Mouse (Mus musculus) limb, embryonic 10.5 days (tissue): Measurements from ENCODE around the gene Carnmt1. TPM values are rescaled to one million over a fixed set of nuclear protein-coding genes. Genes with fewer than 3 reads are reported as not detected.

Experiments
- DNase-seq: peaks from one replicate; pipeline ENCODE4 v3.0.0-alpha.2; 2017; ENCODE audit warnings: low spot score
- H3K27ac ChIP-seq: fragments of 300-500 bp; sonication (generic); 2 replicates; pipeline ENCODE4 v1.5.1; 2016; ENCODE audit warnings: mild to moderate bottlenecking
- H3K27me3 ChIP-seq: fragments of 300-500 bp; sonication (generic); 2 replicates; pipeline ENCODE4 v1.6.1; 2016; ENCODE audit warnings: low read depth, mild to moderate bottlenecking; ENCODE audit not compliant: poor library complexity, severe bottlenecking
- H3K36me3 ChIP-seq: fragments of 300-500 bp; sonication (generic); 2 replicates; pipeline ENCODE4 v1.6.1; 2016; ENCODE audit warnings: mild to moderate bottlenecking, moderate library complexity
- H3K4me1 ChIP-seq: fragments of 300-500 bp; sonication (generic); 2 replicates; pipeline ENCODE4 v1.6.1; 2016
- H3K4me3 ChIP-seq: fragments of 300-500 bp; sonication (generic); 2 replicates; pipeline ENCODE4 v1.5.1; 2016; ENCODE audit warnings: mild to moderate bottlenecking, moderate library complexity
- H3K9me3 ChIP-seq: fragments of 300-500 bp; sonication (generic); replicated peaks from 2 replicates; pipeline ENCODE4 v1.6.1; 2016; ENCODE audit warnings: mild to moderate bottlenecking
- WGBS: fragments of 180-500 bp; shearing (Covaris S2); methylation state at CpG from one replicate; pipeline ENCODE4 v1.1.7; 2016; 5-methylcytosine and 5-hydroxymethylcytosine counted together
- polyA plus RNA-seq: library from polyadenylated mRNA; unstranded; fragments of >200 nt; fragmentation: Nextera tagmentation; extraction: Ambion mirVana; gene quantifications from 2 replicates; pipeline ENCODE4 v1.2.1, GENCODE M21; 2016

Gene Carnmt1
- polyA plus RNA-seq, 1 experiment from 2014 or later = 30.4 TPM

DNA sequence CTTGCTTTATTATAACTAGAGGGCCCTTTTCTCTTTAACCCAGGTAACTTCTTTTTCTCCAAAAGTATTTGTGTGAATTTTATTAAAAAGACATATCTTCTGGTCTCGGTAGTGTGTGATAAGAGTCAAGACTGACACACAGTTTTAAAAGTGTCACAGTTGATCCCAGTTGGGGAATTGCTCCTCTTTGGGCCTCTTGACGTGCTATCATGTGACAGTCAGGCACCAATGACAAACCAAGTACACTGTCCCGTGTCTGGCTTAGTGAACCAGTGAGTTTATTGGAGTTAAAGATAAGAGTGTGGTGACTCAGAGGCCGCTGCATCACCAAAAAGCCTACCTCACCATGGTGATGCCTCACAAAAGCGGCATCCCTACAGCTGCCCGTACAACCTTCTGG, 26.5 kb upstream of the Carnmt1 start:
- DNase-seq = no peak
- H3K27ac ChIP-seq = no peak overlapping the region
- no peaks in the 10 kb centered on the region for H3K36me3 ChIP-seq
- WGBS = 82% methylated on average over 6 of the region's 6 CpGs
- no peaks in the 10 kb centered on the region for H3K27me3 ChIP-seq
- H3K4me1 ChIP-seq = no peaks in the 10 kb centered on the region
- no peak overlapping the region for H3K4me3 ChIP-seq
- H3K9me3 ChIP-seq = no peaks in the 10 kb centered on the region

DNA sequence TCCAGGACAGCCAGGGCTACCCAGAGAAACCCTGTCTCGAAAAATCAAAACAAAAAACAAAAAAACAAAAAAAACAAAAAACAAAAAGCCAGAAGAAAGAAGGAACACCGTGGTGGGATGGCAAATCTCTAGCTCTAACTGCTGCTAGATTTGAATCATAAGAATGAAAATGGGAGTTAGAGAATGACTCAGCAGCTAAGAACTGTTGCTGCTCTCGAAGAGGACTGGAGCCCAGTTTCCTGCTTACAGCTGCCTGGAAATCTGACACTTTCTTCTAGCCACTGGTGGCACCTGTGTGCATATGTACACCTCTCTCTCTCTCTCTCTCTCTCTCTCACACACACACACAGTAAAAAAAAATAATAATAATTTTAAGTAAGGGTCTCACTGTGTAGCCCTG, 24.2 kb upstream of the Carnmt1 start:
- Histone ChIP-seq H3K4me3 (no peak overlapping the region), H3K4me1 (no peaks in the 10 kb centered on the region), H3K36me3 (no peaks in the 10 kb centered on the region), H3K9me3 (no peaks in the 10 kb centered on the region), H3K27me3 (no peaks in the 10 kb centered on the region), H3K27ac (no peak overlapping the region)
- 65% methylated on average over 3 of the region's 3 CpGs for WGBS
- DNase-seq = no peak

DNA sequence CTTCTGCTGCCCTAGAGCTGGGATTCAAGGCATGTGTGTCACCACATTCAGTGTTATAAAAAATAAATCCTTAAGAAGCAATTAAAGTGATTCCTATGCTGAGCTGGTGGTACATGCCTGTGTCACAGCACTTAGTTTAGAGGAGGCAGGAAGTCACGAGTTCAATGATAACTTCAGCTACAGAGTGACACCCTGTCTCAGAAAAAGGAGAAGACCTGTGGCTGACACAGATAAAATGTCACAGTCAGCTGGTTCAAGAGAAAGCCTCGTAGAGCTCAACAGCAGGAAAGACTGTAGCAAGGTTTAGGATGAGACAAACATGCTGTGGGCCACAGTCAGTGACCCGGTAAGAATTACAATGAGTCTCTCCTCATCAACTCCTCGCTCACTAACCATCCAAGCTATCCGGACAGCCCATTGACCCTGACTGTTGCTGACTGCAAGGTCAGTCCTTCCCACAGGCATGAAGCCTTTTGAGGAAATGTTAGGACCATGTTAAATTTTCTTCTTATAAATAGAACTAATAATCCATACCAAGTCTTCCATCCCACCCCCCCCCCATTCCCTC, 23.6 kb upstream of the Carnmt1 start:
- WGBS = 73% methylated on average over 5 of the region's 5 CpGs
- H3K36me3 ChIP-seq = no peaks in the 10 kb centered on the region
- DNase-seq = no peak
- H3K4me3 ChIP-seq = no peak overlapping the region
- H3K4me1 ChIP-seq = no peaks in the 10 kb centered on the region
- H3K27me3 ChIP-seq = no peaks in the 10 kb centered on the region
- H3K27ac ChIP-seq = no peak overlapping the region
- H3K9me3 ChIP-seq = no peaks in the 10 kb centered on the region

DNA sequence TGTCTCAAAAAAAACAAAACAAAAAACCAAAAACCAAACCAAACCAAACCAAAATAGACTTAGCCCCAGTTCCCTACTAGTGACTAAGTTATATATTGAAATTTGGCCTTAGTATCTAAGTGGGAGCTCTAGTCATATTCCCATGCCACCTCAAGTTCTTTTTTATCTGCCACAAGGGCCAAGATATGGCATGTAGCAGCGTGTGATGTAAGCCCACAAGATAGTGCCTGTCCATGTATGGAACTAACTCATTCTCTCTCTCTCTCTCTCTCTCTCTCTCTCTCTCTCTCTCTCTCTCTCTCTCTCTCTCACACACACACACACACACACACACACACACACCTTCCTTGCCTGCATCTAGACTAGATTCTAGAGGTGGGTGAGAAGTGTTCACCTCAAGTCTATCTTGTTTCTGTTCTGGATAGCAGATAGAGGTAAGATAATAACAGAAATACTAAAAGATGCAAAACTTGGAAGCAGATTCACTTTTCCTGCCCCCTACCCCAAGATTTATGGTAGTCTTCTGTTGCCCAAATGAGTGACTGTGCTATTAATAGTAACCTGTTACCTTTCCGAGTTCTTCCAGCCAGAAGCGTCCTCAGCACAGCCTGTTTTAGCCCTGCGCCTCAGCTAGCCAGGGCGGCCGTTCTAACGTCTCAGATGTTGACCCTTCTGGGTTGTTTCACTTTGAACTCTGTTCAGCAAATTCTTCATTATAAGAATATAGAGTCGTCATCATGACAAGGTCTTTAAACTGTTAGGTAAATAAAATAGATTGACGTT, 22.6 kb upstream of the Carnmt1 start:
- Histone ChIP-seq H3K9me3 (no peaks in the 10 kb centered on the region), H3K27me3 (no peaks in the 10 kb centered on the region), H3K4me1 (0 out of 2 replicates have a peak, but pooled peaks cover 3% of the 10 kb centered on the region), H3K36me3 (no peaks in the 10 kb centered on the region), H3K27ac (no peak overlapping the region), H3K4me3 (no peak overlapping the region)
- DNase-seq = no peak
- WGBS = 66% methylated on average over 9 of the region's 9 CpGs

DNA sequence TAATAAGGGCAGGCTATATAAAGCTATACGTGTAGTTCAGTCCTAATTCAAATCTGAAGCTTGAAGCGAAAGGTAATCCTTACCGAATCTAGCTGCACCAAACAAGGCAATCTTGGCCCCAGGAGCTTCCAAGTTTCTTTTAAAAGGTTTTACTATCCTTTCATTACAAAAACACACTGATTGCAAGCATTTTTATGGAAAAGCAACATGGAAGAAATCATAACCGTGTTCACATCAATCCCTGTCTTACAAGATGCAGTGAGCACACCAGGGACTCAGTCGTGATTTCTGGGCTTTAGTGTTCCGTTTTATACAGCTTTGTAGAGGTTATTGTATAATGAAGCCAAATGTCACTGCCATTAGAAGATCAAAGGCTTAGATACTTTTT, 22.0 kb upstream of the Carnmt1 start:
- Histone ChIP-seq H3K9me3 (no peaks in the 10 kb centered on the region), H3K27ac (no peak overlapping the region), H3K27me3 (no peaks in the 10 kb centered on the region), H3K4me3 (no peak overlapping the region), H3K4me1 (0 out of 2 replicates have a peak, but pooled peaks cover 3% of the 10 kb centered on the region), H3K36me3 (no peaks in the 10 kb centered on the region)
- no peak for DNase-seq
- whole genome bisulfite sequencing = 81% methylated on average over 6 of the region's 6 CpGs

DNA sequence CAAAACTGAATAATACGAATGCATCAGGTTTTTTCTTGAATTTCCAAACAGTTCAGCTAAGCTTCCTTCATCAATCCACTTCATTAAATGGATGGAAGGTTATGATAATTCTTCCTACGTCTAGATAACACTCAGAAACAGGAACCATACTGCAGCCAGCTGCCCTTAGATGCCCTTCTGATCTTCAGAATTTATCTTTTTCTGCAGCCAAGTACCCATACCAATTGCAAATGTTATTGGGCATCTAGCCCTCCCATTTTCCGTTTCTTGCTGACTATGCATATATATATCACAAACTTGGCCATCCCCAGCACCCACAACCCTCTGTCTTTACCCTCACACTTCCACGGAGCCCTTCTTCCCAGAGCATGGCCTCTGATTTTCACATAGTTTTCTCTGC, 20.6 kb upstream of the Carnmt1 start:
- 90% methylated on average over 4 of the region's 4 CpGs for WGBS
- Histone ChIP-seq H3K9me3 (no peaks in the 10 kb centered on the region), H3K4me3 (no peak overlapping the region), H3K27ac (no peak overlapping the region), H3K27me3 (no peaks in the 10 kb centered on the region), H3K36me3 (no peaks in the 10 kb centered on the region), H3K4me1 (0 out of 2 replicates have a peak, but pooled peaks cover 3% of the 10 kb centered on the region)
- no peak for DNase-seq

DNA sequence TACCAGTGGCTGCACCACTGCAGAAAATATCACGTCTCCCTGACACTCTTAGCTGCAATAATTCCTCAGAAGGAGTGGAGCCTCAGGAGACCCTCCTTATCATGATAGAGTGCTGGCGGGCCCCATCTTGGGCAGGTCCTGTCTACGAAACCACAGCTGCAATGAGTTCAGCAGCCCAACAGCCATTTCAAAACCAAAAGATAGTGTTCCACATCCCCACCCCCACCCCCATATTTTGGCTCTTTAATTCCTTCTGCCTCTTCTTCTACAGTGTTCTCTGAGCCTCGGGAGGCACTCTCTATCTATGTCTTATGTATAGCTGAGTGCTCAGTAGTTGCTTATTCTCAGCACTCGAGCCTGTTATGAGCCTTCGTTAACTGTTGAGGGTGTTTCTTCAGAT, 20.1 kb upstream of the Carnmt1 start:
- H3K27me3 ChIP-seq = no peaks in the 10 kb centered on the region

DNA sequence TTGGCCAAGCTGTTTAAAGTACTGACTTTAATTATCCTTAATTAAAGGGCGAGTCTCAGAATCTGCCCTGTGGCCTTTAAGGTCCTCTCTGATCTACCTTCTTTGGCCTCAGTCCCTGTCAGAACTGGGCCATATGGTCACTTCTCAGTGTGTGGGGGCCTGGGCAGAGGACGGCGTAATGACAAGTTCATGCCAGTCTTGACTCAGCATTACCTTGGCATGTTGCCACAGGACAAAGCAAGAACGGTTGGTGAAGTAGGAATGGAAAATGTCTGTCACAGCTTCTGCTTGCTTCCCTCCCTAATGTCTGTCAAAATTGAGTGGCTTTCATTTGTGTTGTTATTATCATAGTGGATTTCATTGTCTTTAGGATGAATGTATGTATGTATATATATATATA, 18.0 kb upstream of the Carnmt1 start:
- no peak for DNase-seq
- H3K9me3 ChIP-seq = no peaks in the 10 kb centered on the region
- H3K27ac ChIP-seq = no peak overlapping the region
- no peaks in the 10 kb centered on the region for H3K27me3 ChIP-seq
- no peak overlapping the region for H3K4me3 ChIP-seq
- no peaks in the 10 kb centered on the region for H3K36me3 ChIP-seq
- 34% methylated on average over 4 of the region's 4 CpGs for WGBS
- 0 out of 2 replicates have a peak, but pooled peaks cover 3% of the 10 kb centered on the region for H3K4me1 ChIP-seq

More for the DNA sequence above, 20.1 kb upstream of the Carnmt1 start:
- H3K9me3 ChIP-seq = no peaks in the 10 kb centered on the region
- no peak overlapping the region for H3K4me3 ChIP-seq
- DNase-seq = no peak
- no peak overlapping the region for H3K27ac ChIP-seq
- 0 out of 2 replicates have a peak, but pooled peaks cover 3% of the 10 kb centered on the region for H3K4me1 ChIP-seq
- no peaks in the 10 kb centered on the region for H3K36me3 ChIP-seq
- WGBS = 83% methylated on average over 6 of the region's 6 CpGs

DNA sequence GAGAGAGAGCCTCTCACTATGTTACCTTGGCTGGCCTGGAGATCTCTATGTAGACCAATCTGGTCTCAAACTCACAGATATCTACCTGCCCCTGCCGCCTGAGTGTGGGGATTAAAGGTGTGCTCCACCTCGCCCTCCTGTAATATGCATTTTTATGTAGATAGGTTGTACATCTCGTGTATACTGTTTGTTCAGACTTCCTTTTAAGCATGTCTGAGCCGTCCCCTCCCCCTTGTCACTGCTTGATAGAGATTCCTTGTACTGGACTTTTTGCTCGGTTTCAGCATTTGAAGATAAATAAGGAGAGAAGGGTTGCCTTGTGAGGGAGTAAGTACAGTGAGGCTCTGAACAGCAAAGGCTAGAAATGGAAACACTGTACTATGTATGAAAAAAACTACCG, 17.5 kb upstream of the Carnmt1 start:
- no peak overlapping the region for H3K4me3 ChIP-seq
- no peak overlapping the region for H3K27ac ChIP-seq
- no peak for DNase-seq
- no peaks in the 10 kb centered on the region for H3K27me3 ChIP-seq
- 0 out of 2 replicates have a peak, but pooled peaks cover 3% of the 10 kb centered on the region for H3K4me1 ChIP-seq
- 88% methylated on average over 6 of the region's 6 CpGs for WGBS
- no peaks in the 10 kb centered on the region for H3K9me3 ChIP-seq
- no peaks in the 10 kb centered on the region for H3K36me3 ChIP-seq

DNA sequence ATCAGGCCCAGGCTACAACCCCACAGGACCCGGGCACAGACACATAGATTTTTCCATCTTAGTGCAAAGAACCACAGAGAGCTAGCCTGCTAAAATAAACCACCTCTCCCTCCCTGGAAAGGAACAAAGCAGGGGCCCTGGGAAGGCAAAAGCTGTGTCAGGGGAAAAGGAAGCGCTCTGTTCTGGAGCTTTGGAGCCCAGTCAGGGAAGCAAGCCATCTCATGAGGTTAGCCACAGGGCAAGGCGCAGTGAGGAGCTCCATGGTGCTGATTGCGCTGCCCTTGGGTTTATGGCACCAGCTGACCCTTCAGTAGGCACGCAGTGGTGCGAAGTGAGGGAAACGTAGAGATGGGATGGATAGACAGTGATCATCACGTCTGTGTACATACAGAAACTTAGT, 16.2 kb upstream of the Carnmt1 start:
- Histone ChIP-seq H3K4me1 (0 out of 2 replicates have a peak, but pooled peaks cover 3% of the 10 kb centered on the region), H3K9me3 (no peaks in the 10 kb centered on the region), H3K27ac (no peak overlapping the region), H3K36me3 (no peaks in the 10 kb centered on the region), H3K4me3 (no peak overlapping the region), H3K27me3 (no peaks in the 10 kb centered on the region)
- DNase-seq = no peak
- WGBS = 86% methylated on average over 8 of the region's 8 CpGs

DNA sequence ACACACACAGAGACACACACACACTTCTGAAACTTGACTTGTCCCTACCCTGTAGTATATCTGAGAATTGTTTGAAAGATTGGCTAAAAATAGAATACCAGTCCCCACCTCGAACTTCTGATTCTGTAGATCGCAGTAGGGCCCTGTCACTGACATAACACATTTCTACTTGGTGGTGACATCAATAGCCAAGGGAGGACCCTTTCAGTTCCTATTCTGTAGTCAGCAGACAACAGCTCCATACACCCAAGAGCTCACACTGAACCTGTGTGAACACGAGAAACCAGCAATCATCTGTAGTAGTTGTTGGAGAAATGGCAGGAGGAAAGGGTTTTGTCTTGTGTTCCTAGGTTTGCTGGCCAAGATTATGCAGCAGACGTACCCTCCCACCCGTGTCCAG, 15.6 kb upstream of the Carnmt1 start:
- WGBS = 89% methylated on average over 5 of the region's 5 CpGs
- Histone ChIP-seq H3K4me3 (no peak overlapping the region), H3K27ac (no peak overlapping the region)

DNA sequence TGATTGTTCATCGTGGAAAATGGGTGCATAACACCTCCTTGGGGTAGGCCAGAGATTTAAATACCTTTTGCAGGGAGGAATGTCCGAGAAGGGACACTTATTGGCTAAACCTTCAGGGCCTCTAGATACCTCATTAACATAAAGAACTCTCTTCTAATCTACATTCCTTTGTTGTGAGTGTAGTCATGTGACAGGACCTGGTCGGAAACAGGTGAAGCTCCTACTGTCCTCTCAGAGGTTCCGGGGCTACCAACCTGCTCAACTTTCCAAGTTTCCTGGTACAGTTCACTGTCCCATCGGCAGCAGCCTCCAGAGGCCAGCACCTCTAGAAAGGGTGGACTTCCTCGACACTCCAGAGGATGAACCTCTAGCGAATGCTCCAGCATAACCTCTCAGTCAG, 14.6 kb upstream of the Carnmt1 start:
- DNase-seq = no peak
- no peaks in the 10 kb centered on the region for H3K27me3 ChIP-seq
- H3K4me3 ChIP-seq = no peak overlapping the region
- WGBS = 89% methylated on average over 7 of the region's 7 CpGs
- 0 out of 2 replicates have a peak, but pooled peaks cover 3% of the 10 kb centered on the region for H3K4me1 ChIP-seq
- no peaks in the 10 kb centered on the region for H3K9me3 ChIP-seq
- H3K27ac ChIP-seq = no peak overlapping the region
- no peaks in the 10 kb centered on the region for H3K36me3 ChIP-seq

More for the DNA sequence above, 15.6 kb upstream of the Carnmt1 start:
- H3K9me3 ChIP-seq = no peaks in the 10 kb centered on the region
- H3K36me3 ChIP-seq = no peaks in the 10 kb centered on the region
- no peaks in the 10 kb centered on the region for H3K27me3 ChIP-seq
- DNase-seq = no peak
- 0 out of 2 replicates have a peak, but pooled peaks cover 3% of the 10 kb centered on the region for H3K4me1 ChIP-seq

DNA sequence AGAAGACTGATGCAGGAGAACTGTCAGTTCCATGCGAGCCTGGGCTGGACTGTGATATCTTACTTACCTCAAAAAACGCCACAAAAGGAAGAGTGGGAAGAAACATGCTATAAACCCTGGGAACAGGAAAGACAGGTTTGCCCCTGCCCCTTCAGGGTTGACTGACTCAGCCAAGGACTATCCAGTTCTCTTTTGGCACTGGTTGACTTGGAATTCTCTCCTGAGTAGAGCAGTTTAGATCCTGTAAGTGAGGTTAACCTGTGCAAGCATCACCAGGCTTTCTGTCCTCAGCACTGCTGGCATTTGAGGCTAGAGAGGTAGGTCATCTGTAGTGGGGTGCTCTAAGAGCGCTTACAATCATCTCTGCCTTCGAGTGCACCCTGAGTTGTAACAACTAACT, 12.1 kb upstream of the Carnmt1 start:
- DNase-seq = no peak
- H3K27me3 ChIP-seq = no peaks in the 10 kb centered on the region
- no peaks in the 10 kb centered on the region for H3K4me1 ChIP-seq
- H3K4me3 ChIP-seq = no peak overlapping the region
- no peaks in the 10 kb centered on the region for H3K9me3 ChIP-seq
- WGBS = 80% methylated on average over 4 of the region's 4 CpGs
- no peak overlapping the region for H3K27ac ChIP-seq
- H3K36me3 ChIP-seq = no peaks in the 10 kb centered on the region
